Mouse (Mus musculus) kidney, adult 8-10 months (tissue): ENCODE measurements around the gene Rdx.
"Not testable (repeated sequence)": the region's sequence is repeated elsewhere in the genome, so short reads cannot be mapped to it uniquely, and the experiment has no call there.

ENCODE experiments used
- DNase-seq, 2 experiments: peaks; one replicate each; pipeline ENCODE4 v3.0.0; 2022

Gene Rdx

GRCm38 (mm10) chr9:52059788-52060187 lies 12.8 kb downstream of the Rdx start:
- DNase-seq = no peak

- DNase-seq = no peak
These were observed 23.1 kb downstream of the Rdx start for GRCm38 (mm10) chr9:52070052-52070451.

- not testable (repeated sequence) for DNase-seq
These were observed 24.4 kb downstream of the Rdx start for GRCm38 (mm10) chr9:52071352-52071751.

- no peak for DNase-seq
These were observed 25.2 kb downstream of the Rdx start for GRCm38 (mm10) chr9:52072202-52072601.

GRCm38 (mm10) chr9:52076089-52076488 lies 29.1 kb downstream of the Rdx start:
- DNase-seq = no peak

GRCm38 (mm10) chr9:52077692-52078091 lies 30.7 kb downstream of the Rdx start:
- no peak for DNase-seq

- DNase-seq = no peak
These were observed 35.0 kb downstream of the Rdx start for GRCm38 (mm10) chr9:52081979-52082378.

- no peak for DNase-seq
These were observed 35.4 kb downstream of the Rdx start for GRCm38 (mm10) chr9:52082414-52082813.

GRCm38 (mm10) chr9:52091752-52092151 lies 44.8 kb downstream of the Rdx start:
- no peak for DNase-seq

- no peak for DNase-seq
These were observed 45.3 kb downstream of the Rdx start for GRCm38 (mm10) chr9:52092311-52092710.

GRCm38 (mm10) chr9:52093108-52093507 lies 46.1 kb downstream of the Rdx start:
- no peak for DNase-seq

- no peak for DNase-seq
These were observed 47.0 kb downstream of the Rdx start for GRCm38 (mm10) chr9:52094016-52094415.

- DNase-seq = no peak
These were observed 47.6 kb downstream of the Rdx start for GRCm38 (mm10) chr9:52094471-52094980.

- no peak for DNase-seq
These were observed 48.7 kb downstream of the Rdx start for GRCm38 (mm10) chr9:52095666-52096065.

GRCm38 (mm10) chr9:52097386-52097785 lies 50.4 kb downstream of the Rdx start:
- DNase-seq = no peak

GRCm38 (mm10) chr9:52098600-52098999 lies 51.6 kb downstream of the Rdx start:
- DNase-seq = peak; percentile 72 to 88

GRCm38 (mm10) chr9:52100426-52100825 lies 53.5 kb downstream of the Rdx start:
- DNase-seq = no peak

- DNase-seq = no peak
These were observed 55.3 kb downstream of the Rdx start for GRCm38 (mm10) chr9:52102060-52102844.

GRCm38 (mm10) chr9:52103448-52104224 lies 56.7 kb downstream of the Rdx start:
- DNase-seq = no peak

GRCm38 (mm10) chr9:52104225-52104615 lies 57.2 kb downstream of the Rdx start:
- no peak for DNase-seq

GRCm38 (mm10) chr9:52105423-52105822 lies 58.5 kb downstream of the Rdx start:
- no peak for DNase-seq

GRCm38 (mm10) chr9:52107161-52107560 lies 60.2 kb downstream of the Rdx start:
- no peak for DNase-seq

- no peak for DNase-seq
These were observed 63.8 kb downstream of the Rdx start for GRCm38 (mm10) chr9:52110738-52111137.

- no peak for DNase-seq
These were observed 66.1 kb downstream of the Rdx start for GRCm38 (mm10) chr9:52113091-52113490.
